Mouse (Mus musculus) bone marrow macrophage, adult 2 months (primary cell): ENCODE measurements around the gene Enho. TPM values are rescaled to one million over a fixed set of nuclear protein-coding genes. Genes with fewer than 3 reads are reported as not detected.

Source experiments
- H3K27ac ChIP-seq: 2 replicates; pipeline ENCODE4 v1.5.1; 2012; ENCODE audit warnings: low read depth, low read length; ENCODE audit not compliant: insufficient read depth
- H3K4me1 ChIP-seq: 2 replicates; pipeline ENCODE4 v1.6.1; 2012; ENCODE audit warnings: low read length; ENCODE audit not compliant: control insufficient read depth, insufficient read depth
- H3K4me3 ChIP-seq: 2 replicates; pipeline ENCODE4 v1.5.1; 2012; ENCODE audit warnings: mild to moderate bottlenecking, low read length, moderate library complexity; ENCODE audit not compliant: insufficient read depth
- CTCF ChIP-seq: IDR thresholded peaks from 2 replicates; pipeline ENCODE4 v1.5.1; 2012; ENCODE audit warnings: low read depth, mild to moderate bottlenecking, low read length, moderate library complexity
- POLR2A ChIP-seq: IDR thresholded peaks from 2 replicates; pipeline ENCODE4 v1.6.1; 2012; ENCODE audit warnings: mild to moderate bottlenecking, low read depth, low read length, borderline replicate concordance
- polyA plus RNA-seq: library from polyadenylated mRNA; stranded (reverse); fragments of >200 nt; gene quantifications from 2 replicates; pipeline ENCODE4 v1.2.4, GENCODE M21; 2012; ENCODE audit not compliant: missing spikeins, insufficient read depth, insufficient read length

Gene Enho
- polyA plus RNA-seq, 1 experiment: 1.0 TPM

DNA sequence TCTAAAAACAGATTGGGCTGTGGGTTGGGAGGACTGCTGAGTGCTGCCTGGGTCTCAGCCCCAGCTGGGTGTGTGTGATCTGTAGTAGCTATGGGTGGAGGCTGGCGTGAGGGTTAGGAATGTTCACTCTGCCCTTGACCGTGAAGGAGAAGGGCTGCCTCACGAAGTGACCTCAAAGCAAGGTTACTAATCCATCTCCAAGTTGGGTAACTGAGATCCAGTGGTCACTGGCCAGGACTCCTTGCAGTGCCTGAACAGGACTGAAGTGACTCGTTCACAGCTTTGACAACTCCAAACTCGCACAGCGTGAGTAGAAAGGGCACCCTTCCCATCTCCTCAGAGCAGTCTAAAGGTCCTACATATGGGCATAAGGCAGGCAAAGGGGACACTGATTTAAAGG lies 38.7 kb upstream of the Enho start:
- H3K27ac ChIP-seq: no peak overlapping the region
- TF ChIP-seq CTCF (no peak), POLR2A (no peak)
- no peaks in the 10 kb centered on the region for H3K4me1 ChIP-seq
- no peak overlapping the region for H3K4me3 ChIP-seq

DNA sequence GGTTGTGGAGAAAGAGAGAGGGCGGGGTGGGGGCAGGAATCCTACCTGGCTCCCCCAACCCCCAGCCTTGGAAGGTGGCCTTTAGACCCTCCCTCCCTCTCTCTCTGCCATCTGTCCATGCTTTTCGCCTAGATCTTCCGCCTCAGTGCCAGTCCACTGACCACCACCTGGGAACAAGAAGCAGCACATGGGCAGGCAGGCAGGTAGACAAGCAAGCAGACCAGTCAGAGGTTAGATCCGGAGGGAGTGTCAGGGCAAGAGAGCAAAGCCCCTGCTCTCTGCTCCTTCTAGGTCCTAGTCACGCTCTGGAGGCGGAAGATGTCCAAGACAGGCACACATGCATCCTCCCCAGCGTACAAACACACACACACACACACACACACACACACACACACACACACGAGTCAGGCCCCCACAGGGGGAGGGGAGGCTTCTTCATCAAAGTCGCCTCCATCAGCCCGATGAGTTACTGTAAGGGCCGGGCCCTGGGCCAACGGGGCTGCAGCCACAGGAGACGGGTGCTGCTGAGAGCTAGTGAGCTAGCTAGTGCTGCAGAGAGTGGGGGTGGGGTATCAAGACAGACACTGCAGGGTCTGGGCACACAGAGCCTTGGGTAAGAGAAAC lies 37.0 kb upstream of the Enho start:
- no peak overlapping the region for H3K4me3 ChIP-seq
- no peak overlapping the region for H3K27ac ChIP-seq
- TF ChIP-seq CTCF (no peak), POLR2A (no peak)

DNA sequence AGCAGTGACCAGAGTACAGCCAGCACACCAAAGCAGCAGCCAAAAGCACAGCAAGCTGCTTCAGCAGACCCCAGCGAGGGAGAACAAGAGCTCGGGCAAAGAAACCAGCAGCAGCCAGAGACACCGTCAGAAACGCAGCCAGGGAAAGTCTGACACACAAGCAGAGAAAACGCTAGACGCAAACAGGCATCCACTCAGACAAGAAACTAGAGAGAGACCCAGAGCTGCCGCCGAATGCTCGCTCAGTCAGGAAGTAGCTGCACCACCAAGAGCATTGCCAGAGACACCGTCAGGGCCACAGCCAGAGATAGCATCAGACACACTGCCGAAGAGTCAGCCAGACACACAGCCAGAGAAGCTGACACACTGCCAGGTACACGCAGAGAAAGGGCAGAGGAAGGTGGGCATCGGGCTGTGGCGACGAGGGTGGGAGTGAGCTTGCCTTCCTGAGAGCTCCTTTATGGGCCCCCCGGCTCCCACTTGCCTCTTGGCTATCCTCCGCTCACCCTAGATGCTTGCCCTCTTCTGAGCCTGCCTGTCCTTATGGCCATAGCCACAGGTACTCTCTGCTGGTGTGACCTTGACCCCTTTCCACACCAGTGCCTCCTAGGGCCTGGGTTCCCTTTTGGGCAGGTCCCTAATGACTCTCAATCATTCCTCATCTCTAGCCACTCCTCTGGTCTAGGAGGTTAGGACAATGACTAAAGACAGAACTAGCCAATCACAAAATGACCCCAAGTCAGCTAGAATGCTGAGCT lies 36.3 kb upstream of the Enho start:
- no peak overlapping the region for H3K4me3 ChIP-seq
- TF ChIP-seq POLR2A (no peak), CTCF (no peak)
- no peaks in the 10 kb centered on the region for H3K4me1 ChIP-seq
- H3K27ac ChIP-seq: no peak overlapping the region

More for the DNA sequence above, 37.0 kb upstream of the Enho start:
- no peaks in the 10 kb centered on the region for H3K4me1 ChIP-seq

DNA sequence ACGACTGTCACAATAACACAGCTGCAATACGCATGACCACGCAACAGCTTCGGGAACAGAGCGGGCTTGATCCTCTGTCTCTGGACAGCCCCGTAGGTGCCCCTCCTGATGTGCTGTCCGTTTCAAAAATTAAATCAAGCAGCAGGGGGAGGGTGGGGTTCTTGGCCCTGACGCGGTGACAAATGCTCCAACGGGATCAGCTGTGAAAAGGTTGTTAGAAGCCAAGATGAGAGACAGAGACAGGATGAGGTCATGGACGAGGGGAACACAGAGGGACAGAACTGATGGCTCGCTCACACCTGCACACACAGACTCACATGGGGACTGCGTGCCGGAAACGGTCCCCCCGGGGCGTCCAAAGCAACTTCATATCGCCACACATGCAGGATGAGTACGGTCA lies 33.1 kb upstream of the Enho start:
- Histone ChIP-seq H3K4me3 (no peak overlapping the region), H3K27ac (no peak overlapping the region), H3K4me1 (no peaks in the 10 kb centered on the region)
- TF ChIP-seq POLR2A: no peak
- no peak for TF ChIP-seq CTCF

DNA sequence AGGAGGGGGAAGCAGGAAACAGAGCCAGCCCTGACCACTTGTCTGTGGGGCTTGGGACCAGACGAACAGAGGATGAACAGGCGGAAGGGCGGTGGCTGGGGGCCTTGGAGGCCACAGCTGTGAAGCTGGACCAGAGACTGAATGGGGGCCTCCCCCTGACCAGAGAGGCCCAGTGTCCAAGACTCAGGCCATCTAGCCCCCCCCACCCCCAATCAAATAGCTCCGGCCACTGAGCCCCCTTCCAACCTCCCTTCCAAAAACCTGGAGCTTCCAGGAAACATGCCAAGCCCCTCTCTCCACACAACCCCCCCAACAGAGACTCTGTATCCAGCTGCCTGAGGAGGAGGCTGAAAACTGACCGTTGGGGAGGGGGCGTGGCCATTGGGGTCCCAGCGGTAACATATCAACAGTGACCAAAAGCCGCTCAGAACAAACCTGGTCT lies 32.4 kb upstream of the Enho start:
- no peak for TF ChIP-seq POLR2A
- no peak for TF ChIP-seq CTCF
- H3K4me1 ChIP-seq: no peaks in the 10 kb centered on the region
- H3K4me3 ChIP-seq: no peak overlapping the region
- no peak overlapping the region for H3K27ac ChIP-seq

- TF ChIP-seq POLR2A (no peak), CTCF (no peak)
- Histone ChIP-seq H3K4me1 (no peaks in the 10 kb centered on the region), H3K4me3 (no peak overlapping the region), H3K27ac (no peak overlapping the region)
Measured at GRCm38 (mm10) chr4:41671963-41672480, 31.9 kb upstream of the Enho start.

DNA sequence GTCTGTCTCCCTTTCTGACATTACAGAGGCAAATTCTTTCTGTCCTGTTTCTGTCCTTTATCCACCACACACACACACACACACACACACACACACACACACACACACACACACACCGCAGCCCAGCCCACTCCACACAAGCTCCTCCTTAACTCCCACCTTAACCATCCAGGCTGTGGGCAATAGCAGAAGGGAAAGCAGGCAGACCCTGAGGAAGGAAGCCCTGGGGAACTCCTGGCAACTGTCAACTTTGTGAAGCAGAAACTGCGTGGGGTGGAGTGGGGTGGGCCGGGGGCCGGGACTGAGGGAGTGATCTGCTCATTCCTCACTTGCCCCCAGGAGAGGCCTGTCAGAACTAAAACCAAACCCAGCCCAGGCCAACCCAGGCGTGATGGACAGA lies 31.4 kb upstream of the Enho start:
- TF ChIP-seq CTCF: no peak
- no peak for TF ChIP-seq POLR2A
- no peaks in the 10 kb centered on the region for H3K4me1 ChIP-seq
- H3K27ac ChIP-seq: no peak overlapping the region
- no peak overlapping the region for H3K4me3 ChIP-seq

DNA sequence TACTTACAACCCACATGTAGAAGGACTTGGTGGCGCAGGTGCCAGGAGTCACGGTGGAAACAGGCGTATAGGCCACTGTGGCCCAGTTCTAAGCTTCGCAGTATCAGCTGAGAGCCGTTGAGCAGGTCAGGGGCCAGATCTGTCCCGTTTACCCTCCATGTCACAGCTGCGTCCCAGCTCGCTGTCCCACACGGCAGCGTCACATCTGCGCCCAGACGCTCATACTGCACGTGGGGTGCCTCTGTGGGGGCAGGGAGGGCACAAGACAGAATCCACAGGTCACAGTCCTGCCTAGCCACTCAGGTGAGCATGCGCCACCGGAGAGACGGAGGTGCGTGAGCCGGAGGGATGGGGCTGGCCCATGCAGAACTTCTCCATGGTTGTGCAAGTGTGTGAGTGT lies 30.7 kb upstream of the Enho start:
- Histone ChIP-seq H3K27ac (no peak overlapping the region), H3K4me3 (no peak overlapping the region), H3K4me1 (no peaks in the 10 kb centered on the region)
- TF ChIP-seq POLR2A: no peak
- TF ChIP-seq CTCF: no peak

DNA sequence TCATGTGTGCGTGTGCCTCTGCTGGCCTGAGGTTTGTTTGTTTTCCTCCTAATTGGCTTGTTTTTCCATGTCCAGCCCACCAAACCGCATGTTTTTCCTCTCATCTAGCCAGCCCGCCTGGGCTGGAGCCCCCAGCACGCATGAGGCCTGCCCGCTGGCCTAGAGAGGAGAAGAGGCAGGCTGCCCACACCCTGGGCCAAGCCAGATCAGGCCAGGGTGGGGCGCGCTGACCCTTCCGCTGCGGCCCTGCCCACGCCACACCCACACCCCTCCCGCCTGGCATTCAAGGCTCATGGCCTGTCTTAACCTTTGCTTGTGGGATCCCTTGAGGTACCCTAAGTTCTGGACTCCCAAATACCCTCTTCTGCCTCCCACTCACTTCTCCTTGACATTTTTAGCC lies 26.5 kb upstream of the Enho start:
- no peaks in the 10 kb centered on the region for H3K4me1 ChIP-seq
- H3K27ac ChIP-seq: no peak overlapping the region
- H3K4me3 ChIP-seq: no peak overlapping the region
- TF ChIP-seq POLR2A: no peak
- TF ChIP-seq CTCF: no peak

DNA sequence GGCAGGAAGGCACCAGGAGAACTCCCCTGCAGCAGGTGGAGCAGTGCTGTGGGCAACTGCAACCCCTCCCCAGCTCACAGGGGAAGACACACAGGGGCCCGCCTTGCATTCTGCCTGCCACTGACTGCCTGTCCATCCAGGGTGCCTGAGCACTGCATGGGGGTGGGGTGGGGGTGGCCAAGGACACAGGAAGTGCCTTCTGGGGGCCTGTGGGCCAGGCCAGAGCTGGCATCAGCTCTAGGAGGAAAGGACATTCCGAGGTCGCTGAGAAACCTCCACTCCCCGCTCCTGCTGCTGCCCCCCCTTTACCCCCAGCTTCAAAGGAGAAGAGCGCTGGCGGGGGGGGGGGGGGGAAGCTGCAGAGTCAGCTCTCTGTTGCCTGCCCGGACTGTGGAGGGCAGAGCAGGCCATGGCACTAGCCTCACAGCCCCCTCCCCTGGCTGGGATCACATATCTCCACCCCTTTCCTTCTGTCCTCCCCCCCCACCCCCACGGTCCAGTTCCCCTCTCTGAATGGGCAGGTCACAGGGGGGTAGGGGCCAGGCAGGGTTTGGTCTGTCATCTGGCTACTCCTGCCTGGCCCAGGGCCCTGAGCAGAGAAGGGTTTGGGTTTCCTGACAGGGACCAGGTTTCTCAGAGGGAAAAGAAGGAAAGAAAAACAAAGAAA lies 25.0 kb upstream of the Enho start:
- Histone ChIP-seq H3K27ac (no peak overlapping the region), H3K4me3 (no peak overlapping the region), H3K4me1 (no peaks in the 10 kb centered on the region)
- no peak for TF ChIP-seq POLR2A
